Mouse (Mus musculus) forebrain, embryonic 16.5 days (tissue): ENCODE measurements around the gene Kcnip3. TPM values are rescaled to one million over a fixed set of nuclear protein-coding genes. Genes with fewer than 3 reads are reported as not detected.

Experiments
- ATAC-seq: fragments of 200-750 bp; cut with Nextera tagmentation; 2 replicates; pipeline ENCODE4 v1.8.0; 2017; ENCODE audit warnings: mild to moderate bottlenecking, moderate library complexity
- H3K27ac ChIP-seq: fragments of 300-500 bp; sonication (generic); 2 replicates; pipeline ENCODE4 v1.5.1; 2014; ENCODE audit warnings: low read length, control low read depth
- H3K27me3 ChIP-seq: fragments of 300-500 bp; sonication (generic); replicated peaks from 2 replicates; pipeline ENCODE4 v1.6.1; 2014; ENCODE audit warnings: low read length; ENCODE audit not compliant: control insufficient read depth, insufficient read depth
- H3K36me3 ChIP-seq: fragments of 300-500 bp; sonication (generic); 2 replicates; pipeline ENCODE4 v1.6.1; 2014; ENCODE audit not compliant: control insufficient read depth, insufficient read depth
- H3K4me1 ChIP-seq: fragments of 300-500 bp; sonication (generic); replicated peaks from 2 replicates; pipeline ENCODE4 v1.6.1; 2014; ENCODE audit warnings: low read length; ENCODE audit not compliant: control insufficient read depth, insufficient read depth
- H3K4me2 ChIP-seq: fragments of 300-500 bp; sonication (generic); 2 replicates; pipeline ENCODE4 v1.6.1; 2014; ENCODE audit warnings: mild to moderate bottlenecking, low read length, control low read depth
- H3K4me3 ChIP-seq: fragments of 300-500 bp; sonication (generic); replicated peaks from 2 replicates; pipeline ENCODE4 v1.5.1; 2014; ENCODE audit warnings: mild to moderate bottlenecking, low read length, control low read depth
- H3K9ac ChIP-seq: fragments of 300-500 bp; sonication (generic); replicated peaks from 2 replicates; pipeline ENCODE4 v1.6.1; 2014; ENCODE audit warnings: low read depth, low read length, control low read depth
- H3K9me3 ChIP-seq: fragments of 300-500 bp; sonication (generic); 2 replicates; pipeline ENCODE4 v1.6.1; 2016; ENCODE audit warnings: low read length; ENCODE audit not compliant: control insufficient read depth
- WGBS: fragments of 180-500 bp; shearing (Covaris S2); extraction: QIAGEN DNeasy Blood & Tissue Kit; methylation state at CpG from one replicate; pipeline ENCODE4 v1.1.7; 2014; 5-methylcytosine and 5-hydroxymethylcytosine counted together
- polyA plus RNA-seq: library from polyadenylated mRNA; unstranded; fragments of >200 nt; fragmentation: Nextera tagmentation; extraction: Ambion mirVana; gene quantifications from 2 replicates; pipeline ENCODE4 v1.2.1, GENCODE M21; 2015

The Kcnip3 gene
- polyA plus RNA-seq, 1 experiment from 2014 or later, result 9.9 TPM

DNA sequence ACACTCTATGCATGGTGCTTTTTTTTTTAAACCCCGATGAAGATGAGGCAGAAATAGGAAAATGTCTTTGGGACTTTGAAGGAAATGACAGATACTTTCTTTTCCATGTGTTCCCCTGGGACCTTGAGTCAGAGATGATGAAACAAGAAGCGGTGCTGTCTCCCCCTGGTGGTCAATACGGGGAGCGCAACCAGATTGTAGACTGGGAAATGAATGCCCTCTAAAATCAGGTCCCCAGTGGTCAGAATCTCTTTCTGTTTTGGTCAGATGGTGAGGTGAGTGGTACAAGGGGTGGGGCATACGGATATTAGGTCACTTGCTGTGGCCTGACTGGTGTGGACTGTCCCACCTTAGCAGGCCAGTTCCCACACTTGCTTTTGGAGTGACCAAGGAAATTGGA, 68.1 kb downstream of the Kcnip3 start:
- WGBS, result 5% methylated on average over 5 of the region's 5 CpGs
- H3K27ac ChIP-seq, result no peak overlapping the region
- no peaks in the 10 kb centered on the region for H3K27me3 ChIP-seq
- no peak overlapping the region for H3K9ac ChIP-seq
- no peaks in the 10 kb centered on the region for H3K9me3 ChIP-seq
- no peaks in the 10 kb centered on the region for H3K4me1 ChIP-seq
- no peak overlapping the region for H3K4me3 ChIP-seq
- ATAC-seq, result no peak
- no peaks in the 10 kb centered on the region for H3K36me3 ChIP-seq
- H3K4me2 ChIP-seq, result no peak overlapping the region

DNA sequence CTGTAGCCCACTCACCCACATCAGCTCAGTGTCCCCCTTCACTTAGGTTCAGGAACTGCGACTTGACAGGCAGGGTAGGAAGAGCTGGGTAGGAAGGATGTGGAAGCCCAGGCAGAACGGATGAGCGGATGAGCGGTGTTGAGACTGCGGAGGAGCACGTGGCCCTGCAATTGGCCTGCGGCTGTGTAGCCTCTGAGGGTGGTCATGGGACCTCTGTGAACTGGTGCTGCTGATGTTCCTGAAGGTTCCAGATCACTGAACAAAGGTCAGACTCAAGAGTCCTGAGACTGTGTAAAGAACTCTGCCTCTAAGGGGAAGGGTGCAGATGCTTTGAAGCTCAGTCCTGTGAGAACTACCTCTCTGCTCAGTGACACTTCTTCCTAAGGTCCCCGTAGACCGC, 68.8 kb downstream of the Kcnip3 start:
- H3K4me3 ChIP-seq, result no peak overlapping the region
- no peaks in the 10 kb centered on the region for H3K36me3 ChIP-seq
- no peaks in the 10 kb centered on the region for H3K27me3 ChIP-seq
- no peaks in the 10 kb centered on the region for H3K9me3 ChIP-seq
- H3K27ac ChIP-seq, result no peak overlapping the region
- H3K4me2 ChIP-seq, result no peak overlapping the region
- H3K4me1 ChIP-seq, result no peaks in the 10 kb centered on the region
- no peak overlapping the region for H3K9ac ChIP-seq
- 81% methylated on average over 9 of the region's 9 CpGs for WGBS
- ATAC-seq, result no peak

DNA sequence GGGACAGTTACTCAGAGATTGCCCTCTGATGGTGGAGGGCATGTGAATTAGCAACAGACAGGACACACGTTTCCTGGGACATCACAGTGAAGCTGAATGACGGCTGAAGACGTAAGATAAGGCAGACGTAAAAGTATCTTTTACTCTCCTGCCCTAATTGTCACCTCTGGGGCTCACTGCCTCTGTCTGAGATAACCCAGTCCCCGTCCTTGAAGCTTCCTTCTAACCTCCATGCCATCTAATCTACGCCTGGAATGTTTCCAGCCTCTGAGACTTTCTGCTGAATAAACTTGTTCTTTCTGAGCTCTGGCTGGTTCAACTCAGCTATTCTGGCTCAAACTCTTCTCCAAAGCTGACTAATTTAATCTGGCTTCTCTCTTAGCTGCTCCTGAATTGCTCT, 70.1 kb downstream of the Kcnip3 start:
- 56% methylated on average over 6 of the region's 6 CpGs for WGBS
- Histone ChIP-seq H3K4me2 (no peak overlapping the region), H3K4me1 (no peaks in the 10 kb centered on the region), H3K27ac (no peak overlapping the region), H3K9me3 (no peaks in the 10 kb centered on the region), H3K36me3 (no peaks in the 10 kb centered on the region), H3K27me3 (no peaks in the 10 kb centered on the region), H3K4me3 (no peak overlapping the region), H3K9ac (no peak overlapping the region)
- ATAC-seq, result no peak

DNA sequence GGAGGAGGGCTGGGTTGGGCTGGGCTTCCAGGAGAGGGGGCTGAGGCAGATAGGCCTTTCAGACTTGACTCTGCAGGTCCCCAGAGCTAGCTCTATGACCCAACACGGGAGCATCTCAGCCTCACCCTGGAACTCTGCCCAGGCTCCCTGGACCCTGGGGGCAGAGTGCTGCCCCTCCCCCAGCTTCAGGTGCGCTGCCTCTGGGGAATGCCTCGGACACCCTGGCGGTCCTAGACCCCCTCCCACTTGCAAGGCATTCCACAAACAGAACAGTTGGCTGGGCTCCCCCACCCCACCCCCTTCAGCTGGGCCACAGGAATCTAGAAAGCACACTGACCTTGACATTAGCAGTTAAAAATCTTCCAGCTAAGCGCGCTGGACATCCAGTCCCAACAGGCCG, 72.2 kb downstream of the Kcnip3 start:
- H3K27me3 ChIP-seq, result no peaks in the 10 kb centered on the region
- ATAC-seq, result no peak
- WGBS, result 49% methylated on average over 7 of the region's 7 CpGs
- no peak overlapping the region for H3K9ac ChIP-seq
- peaks cover 3% of the 10 kb centered on the region for H3K4me1 ChIP-seq
- no peak overlapping the region for H3K27ac ChIP-seq
- H3K4me3 ChIP-seq, result no peak overlapping the region
- H3K4me2 ChIP-seq, result no peak overlapping the region
- no peaks in the 10 kb centered on the region for H3K36me3 ChIP-seq
- no peaks in the 10 kb centered on the region for H3K9me3 ChIP-seq

DNA sequence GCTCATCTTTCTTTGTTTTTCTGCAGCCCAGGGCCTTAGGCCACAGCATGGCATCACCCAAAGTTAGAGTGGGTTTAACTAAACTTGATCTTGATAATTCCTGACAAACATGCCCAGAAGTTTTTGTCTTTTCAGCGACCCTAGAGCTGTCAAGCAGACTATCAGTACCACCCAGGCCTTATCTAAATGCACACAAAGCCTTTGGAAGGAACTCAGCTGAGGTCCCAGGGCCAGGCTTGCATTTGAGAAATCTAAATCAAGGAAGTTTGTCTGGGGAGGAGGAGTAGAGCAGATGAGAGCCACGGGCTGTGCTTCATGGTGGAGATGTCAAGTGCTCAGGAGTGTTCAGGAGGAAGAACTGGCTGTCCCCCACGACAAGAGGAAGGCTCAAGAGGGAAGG, 75.0 kb downstream of the Kcnip3 start:
- no peak for ATAC-seq
- no peak overlapping the region for H3K27ac ChIP-seq
- H3K4me1 ChIP-seq, result peaks cover 16% of the 10 kb centered on the region
- H3K9ac ChIP-seq, result no peak overlapping the region
- no peak overlapping the region for H3K4me2 ChIP-seq
- no peaks in the 10 kb centered on the region for H3K9me3 ChIP-seq
- no peaks in the 10 kb centered on the region for H3K27me3 ChIP-seq
- WGBS, result 55% methylated on average over 3 of the region's 3 CpGs
- H3K36me3 ChIP-seq, result no peaks in the 10 kb centered on the region
- no peak overlapping the region for H3K4me3 ChIP-seq

DNA sequence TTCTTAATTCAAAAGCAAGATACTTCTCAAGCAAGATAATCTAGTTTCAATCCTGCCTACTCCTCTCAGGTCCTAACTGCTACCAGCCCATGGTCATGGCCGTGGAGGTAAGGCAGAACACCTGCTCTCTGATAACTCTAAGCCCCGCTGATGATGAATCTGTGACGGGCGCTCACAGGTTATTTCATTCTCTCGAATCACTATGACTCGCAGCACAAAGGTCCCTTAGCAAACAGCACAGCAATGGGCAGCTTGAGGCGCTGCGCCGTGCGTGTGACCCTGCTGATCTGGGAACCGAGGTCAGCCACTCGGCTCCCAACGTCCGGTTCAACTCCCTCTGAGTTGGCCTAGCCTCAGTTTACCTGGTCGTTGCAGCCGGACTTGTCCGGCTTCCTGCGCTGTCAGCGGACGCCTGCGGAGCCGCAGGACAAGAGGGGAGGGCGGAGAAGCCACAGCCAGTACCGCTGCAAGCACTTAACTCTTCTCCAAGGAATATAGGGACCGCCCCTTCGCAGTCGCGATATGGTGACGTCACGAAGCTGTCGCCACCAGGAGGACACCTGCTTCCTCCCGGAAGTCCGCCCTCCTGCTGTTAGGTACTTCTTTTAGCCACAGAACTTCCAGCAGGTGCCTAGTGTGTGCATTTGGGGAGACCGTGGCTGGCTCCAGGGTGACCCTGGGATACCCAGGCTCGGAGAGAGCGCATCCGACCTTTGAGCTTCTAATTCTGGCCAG, 77.7 kb downstream of the Kcnip3 start, which contains the start of gene Fahd2a:
Fahd2a (minus strand) TSS at position 511 of the 735 bp plus-strand sequence.
- H3K4me2 ChIP-seq, result peak within 1 kb of the TSS; percentile 64
- H3K27me3 ChIP-seq, result no peaks in the 10 kb centered on the region
- H3K4me1 ChIP-seq, result peaks cover 16% of the 10 kb centered on the region
- H3K36me3 ChIP-seq, result no peaks in the 10 kb centered on the region
- no peak within 1 kb of the TSS; the same call in 1 of the 2 replicates for H3K27ac ChIP-seq
- peak within 1 kb of the TSS; percentile 83 for H3K9ac ChIP-seq
- 2% methylated on average over 37 of the region's 37 CpGs for WGBS
- H3K9me3 ChIP-seq, result no peaks in the 10 kb centered on the region
- peak; percentile 97 for ATAC-seq
- peak within 1 kb of the TSS; percentile 89 for H3K4me3 ChIP-seq

DNA sequence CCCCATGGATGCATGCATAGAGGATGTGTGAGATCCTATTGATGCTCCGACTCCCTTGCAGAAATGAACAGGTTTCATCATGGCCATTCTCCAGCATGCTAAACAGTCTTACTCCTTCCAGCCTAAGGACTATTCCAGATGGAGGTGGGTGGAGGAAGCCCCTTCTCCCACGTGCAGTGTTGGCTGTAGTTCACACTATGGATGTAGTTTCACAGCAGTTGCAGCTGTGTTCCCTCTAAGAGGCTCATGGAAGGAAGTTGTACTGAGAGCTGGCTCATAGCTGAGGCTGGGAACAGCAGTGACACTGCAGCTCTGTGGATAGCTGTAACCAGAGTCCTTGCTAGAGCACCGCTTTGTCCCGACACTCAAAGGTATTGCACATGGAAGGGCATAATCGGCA, 84.2 kb downstream of the Kcnip3 start:
- ATAC-seq, result no peak
- Histone ChIP-seq H3K9me3 (no peaks in the 10 kb centered on the region), H3K27me3 (no peaks in the 10 kb centered on the region), H3K4me1 (no peaks in the 10 kb centered on the region), H3K4me2 (no peak overlapping the region), H3K4me3 (no peak overlapping the region), H3K27ac (no peak overlapping the region), H3K36me3 (no peaks in the 10 kb centered on the region), H3K9ac (no peak overlapping the region)
- WGBS, result 91% methylated on average over 5 of the region's 5 CpGs

DNA sequence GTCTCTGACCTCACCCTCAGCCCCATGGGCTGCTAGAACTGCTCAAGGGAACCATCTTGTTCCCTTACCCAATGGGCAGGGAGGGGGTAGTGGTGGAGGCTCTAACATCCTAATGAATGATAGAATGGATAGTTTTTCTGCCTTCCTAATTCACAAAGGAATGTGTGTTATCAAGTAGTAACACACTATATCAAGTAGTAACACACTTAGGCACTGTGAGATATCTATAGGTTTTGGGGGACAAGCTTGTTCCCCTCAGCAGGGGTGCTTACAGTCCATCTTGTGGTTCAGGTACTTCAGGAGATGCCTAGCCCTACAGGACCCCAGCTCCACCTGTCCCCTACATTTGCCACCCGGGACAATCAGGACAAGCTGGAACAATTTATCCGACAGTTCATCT, 86.3 kb downstream of the Kcnip3 start:
- Histone ChIP-seq H3K9me3 (no peaks in the 10 kb centered on the region), H3K36me3 (no peaks in the 10 kb centered on the region), H3K4me1 (no peaks in the 10 kb centered on the region), H3K27ac (no peak overlapping the region), H3K4me2 (no peak overlapping the region), H3K27me3 (no peaks in the 10 kb centered on the region), H3K9ac (no peak overlapping the region), H3K4me3 (no peak overlapping the region)
- no peak for ATAC-seq
- 94% methylated on average over 2 of the region's 2 CpGs for WGBS

DNA sequence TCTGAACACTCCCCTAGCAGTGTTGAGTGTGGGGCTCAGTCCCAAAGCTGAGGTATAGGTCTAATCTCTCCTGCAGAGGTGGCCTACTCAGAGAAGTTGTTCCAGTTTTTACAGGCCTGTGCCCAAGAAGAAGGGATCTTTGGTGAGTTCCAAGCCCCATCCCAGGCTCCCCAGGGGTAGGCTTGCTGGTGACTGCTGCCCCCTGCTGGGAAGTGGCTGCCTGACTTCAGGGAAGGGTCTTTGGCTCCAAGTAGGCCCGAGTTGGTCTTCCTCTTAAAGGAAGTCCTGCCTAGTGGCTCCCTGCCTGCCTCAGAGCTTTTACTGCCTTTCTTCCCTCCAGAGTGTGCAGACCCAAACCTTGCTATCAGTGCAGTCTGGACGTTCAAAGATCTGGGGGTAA, 86.8 kb downstream of the Kcnip3 start:
- H3K9ac ChIP-seq, result no peak overlapping the region
- H3K4me3 ChIP-seq, result no peak overlapping the region
- H3K4me2 ChIP-seq, result no peak overlapping the region
- H3K27me3 ChIP-seq, result no peaks in the 10 kb centered on the region
- H3K27ac ChIP-seq, result no peak overlapping the region
- ATAC-seq, result 0 out of 2 replicates have a peak, but pooled peaks have one; percentile 4
- no peaks in the 10 kb centered on the region for H3K4me1 ChIP-seq
- no peaks in the 10 kb centered on the region for H3K9me3 ChIP-seq
- H3K36me3 ChIP-seq, result no peaks in the 10 kb centered on the region
- 37% methylated on average over 2 of the region's 2 CpGs for WGBS
